Mouse (Mus musculus): Measurements from ENCODE around the gene St8sia2.

The St8sia2 gene

GRCm38 (mm10) chr7:74013601-74014175, at the start of gene St8sia2:
Gene St8sia2 (minus strand): TSS chr7:74013690.
- DNase-seq (ENCODE audit: low spot score in 2 of 2), result peak in 1 of 2 experiments; percentile 36

- no peak for DNase-seq (ENCODE audit: low spot score in 2 of 2)
Observed at GRCm38 (mm10) chr7:74061076-74061475, 47.6 kb upstream of the St8sia2 start.

- no peak for DNase-seq (ENCODE audit: low spot score in 2 of 2)
Observed at GRCm38 (mm10) chr7:74060306-74060946, 46.9 kb upstream of the St8sia2 start.

GRCm38 (mm10) chr7:74059684-74060083, 46.2 kb upstream of the St8sia2 start:
- DNase-seq (ENCODE audit: low spot score in 2 of 2), result no peak

- DNase-seq (ENCODE audit: low spot score in 2 of 2), result no peak
Observed at GRCm38 (mm10) chr7:74055753-74056152, 42.3 kb upstream of the St8sia2 start.

- no peak for DNase-seq (ENCODE audit: low spot score in 2 of 2)
Observed at GRCm38 (mm10) chr7:74047591-74047990, 34.1 kb upstream of the St8sia2 start.

GRCm38 (mm10) chr7:74045166-74045957, 31.9 kb upstream of the St8sia2 start:
- DNase-seq (ENCODE audit: low spot score in 2 of 2), result no peak

GRCm38 (mm10) chr7:74043562-74044138, 30.2 kb upstream of the St8sia2 start:
- DNase-seq (ENCODE audit: low spot score in 2 of 2), result no peak

GRCm38 (mm10) chr7:74025007-74025406, 11.5 kb upstream of the St8sia2 start:
- DNase-seq (ENCODE audit: low spot score in 2 of 2), result peak in 1 of 2 experiments; percentile 59

- DNase-seq (ENCODE audit: low spot score in 2 of 2), result no peak
Observed at GRCm38 (mm10) chr7:74024171-74024570, 10.7 kb upstream of the St8sia2 start.

- no peak for DNase-seq (ENCODE audit: low spot score in 2 of 2)
Observed at GRCm38 (mm10) chr7:74022571-74022970, 9.1 kb upstream of the St8sia2 start.

GRCm38 (mm10) chr7:74021771-74022170, 8.3 kb upstream of the St8sia2 start:
- DNase-seq (ENCODE audit: low spot score in 2 of 2), result no peak

- no peak for DNase-seq (ENCODE audit: low spot score in 2 of 2)
Observed at GRCm38 (mm10) chr7:74016613-74017012, 3.1 kb upstream of the St8sia2 start.

GRCm38 (mm10) chr7:74012858-74013600, 461 bp downstream of the St8sia2 start:
- peak in 1 of 2 experiments; percentile 31 for DNase-seq (ENCODE audit: low spot score in 2 of 2)

GRCm38 (mm10) chr7:74011976-74012857, 1.3 kb downstream of the St8sia2 start:
- DNase-seq (ENCODE audit: low spot score in 2 of 2), result no peak

GRCm38 (mm10) chr7:74008946-74009542, 4.4 kb downstream of the St8sia2 start:
- no peak for DNase-seq (ENCODE audit: low spot score in 2 of 2)

GRCm38 (mm10) chr7:74006775-74007371, 6.6 kb downstream of the St8sia2 start:
- peak in 1 of 2 experiments; percentile 21 for DNase-seq (ENCODE audit: low spot score in 2 of 2)

GRCm38 (mm10) chr7:74006364-74006763, 7.1 kb downstream of the St8sia2 start:
- no peak for DNase-seq (ENCODE audit: low spot score in 2 of 2)

GRCm38 (mm10) chr7:74000743-74001510, 12.6 kb downstream of the St8sia2 start:
- DNase-seq (ENCODE audit: low spot score in 2 of 2), result no peak
